Mouse (Mus musculus) thymus, adult 2 months (tissue): ENCODE measurements around the gene Myo1b. TPM values are rescaled to one million over a fixed set of nuclear protein-coding genes. Genes with fewer than 3 reads are reported as not detected.

Experiments used
- DNase-seq: peaks from one replicate; pipeline ENCODE4 v3.0.0; 2021
- H3K27ac ChIP-seq: fragments of 200-500 bp; 2 replicates; pipeline ENCODE4 v1.5.1; 2012; ENCODE audit warnings: low read length, control low read depth; ENCODE audit not compliant: control insufficient read depth, insufficient read depth
- H3K27me3 ChIP-seq: fragments of 200-500 bp; 2 replicates; pipeline ENCODE4 v1.6.1; 2012; ENCODE audit warnings: mild to moderate bottlenecking, low read length, moderate library complexity, mixed read lengths; ENCODE audit not compliant: control insufficient read depth, insufficient read depth
- H3K36me3 ChIP-seq: fragments of 200-500 bp; 2 replicates; pipeline ENCODE4 v1.6.1; 2012; ENCODE audit warnings: mild to moderate bottlenecking, low read length, moderate library complexity; ENCODE audit not compliant: control insufficient read depth, insufficient read depth
- H3K4me1 ChIP-seq: fragments of 200-500 bp; replicated peaks from 2 replicates; pipeline ENCODE4 v1.6.1; 2012; ENCODE audit warnings: low read length; ENCODE audit not compliant: control insufficient read depth, insufficient read depth
- H3K4me3 ChIP-seq: fragments of 200-500 bp; 2 replicates; pipeline ENCODE4 v1.5.1; 2012; ENCODE audit warnings: mild to moderate bottlenecking, low read length, control low read depth, moderate library complexity; ENCODE audit not compliant: control insufficient read depth, insufficient read depth
- CTCF ChIP-seq: fragments of 200-500 bp; IDR thresholded peaks from 2 replicates; pipeline ENCODE4 v1.5.1; 2012; ENCODE audit warnings: mild to moderate bottlenecking, control low read depth, low read length, moderate library complexity, borderline replicate concordance; ENCODE audit not compliant: control insufficient read depth, poor library complexity, insufficient read depth; ENCODE audit errors: extremely low read depth
- POLR2A ChIP-seq: fragments of 200-500 bp; IDR thresholded peaks from 2 replicates; pipeline ENCODE4 v1.6.1; 2012; ENCODE audit warnings: mild to moderate bottlenecking, low read length, control low read depth, moderate library complexity; ENCODE audit not compliant: control insufficient read depth, poor library complexity, insufficient read depth; ENCODE audit errors: extremely low read depth
- whole genome bisulfite sequencing: fragments of 180-500 bp; shearing (Covaris S2); methylation state at CpG from one replicate; pipeline ENCODE4 v1.1.7; 2018; 5-methylcytosine and 5-hydroxymethylcytosine counted together
- polyA plus RNA-seq: library from polyadenylated mRNA; depleted of rRNA; stranded (reverse); fragments of >200 nt; gene quantifications from 2 replicates; pipeline ENCODE4 v1.2.3, GENCODE M21; 2012

The Myo1b gene
- polyA plus RNA-seq, 1 experiment: 3.3 TPM

- no peaks in the 10 kb centered on the region for H3K27me3 ChIP-seq
- H3K36me3 ChIP-seq: no peaks in the 10 kb centered on the region
- no peak overlapping the region for H3K27ac ChIP-seq
- H3K4me1 ChIP-seq: no peaks in the 10 kb centered on the region
- no peak for TF ChIP-seq CTCF
- no peak for DNase-seq
- H3K4me3 ChIP-seq: no peak overlapping the region
- WGBS: 96% methylated on average over 7 of the region's 7 CpGs
Measured at GRCm38 (mm10) chr1:51798011-51798471, 117.8 kb downstream of the Myo1b start.

GRCm38 (mm10) chr1:51795586-51796309, 120.1 kb downstream of the Myo1b start:
- no peak overlapping the region for H3K4me3 ChIP-seq
- no peak for TF ChIP-seq CTCF
- no peak for TF ChIP-seq POLR2A
- H3K27me3 ChIP-seq: no peaks in the 10 kb centered on the region
- DNase-seq: no peak
- H3K27ac ChIP-seq: no peak overlapping the region
- 88% methylated on average over 9 of the region's 9 CpGs for WGBS
- no peaks in the 10 kb centered on the region for H3K36me3 ChIP-seq
- no peaks in the 10 kb centered on the region for H3K4me1 ChIP-seq

- WGBS: 59% methylated on average over 6 of the region's 6 CpGs
- TF ChIP-seq CTCF (no peak), POLR2A (no peak)
- H3K27ac ChIP-seq: no peak overlapping the region
- no peak overlapping the region for H3K4me3 ChIP-seq
- no peaks in the 10 kb centered on the region for H3K36me3 ChIP-seq
- DNase-seq: no peak
- H3K4me1 ChIP-seq: no peaks in the 10 kb centered on the region
- no peaks in the 10 kb centered on the region for H3K27me3 ChIP-seq
Measured at GRCm38 (mm10) chr1:51789269-51789668, 126.6 kb downstream of the Myo1b start.

DNA sequence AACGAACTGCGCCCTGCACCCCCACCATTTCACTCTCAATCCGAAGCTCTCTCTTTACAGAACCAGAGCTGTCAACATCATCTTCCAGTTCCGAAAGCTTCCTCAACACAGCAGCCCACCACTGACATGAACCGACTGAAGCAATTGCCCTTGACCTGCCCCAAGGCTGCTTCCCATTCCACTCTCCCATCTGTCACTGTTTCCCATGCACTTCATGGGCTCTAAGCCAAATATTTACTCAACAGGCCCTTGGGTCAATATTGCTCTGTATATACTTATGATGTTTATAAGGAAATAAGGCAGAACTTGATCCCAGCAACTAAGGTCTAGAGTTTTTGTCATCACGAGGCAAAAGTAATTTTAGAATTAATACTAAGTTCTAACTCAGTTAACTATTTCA, 133.8 kb downstream of the Myo1b start:
- WGBS: 94% methylated on average over 6 of the region's 6 CpGs
- no peak overlapping the region for H3K27ac ChIP-seq
- TF ChIP-seq POLR2A (no peak), CTCF (no peak)
- H3K4me3 ChIP-seq: no peak overlapping the region
- DNase-seq: no peak
- H3K27me3 ChIP-seq: no peaks in the 10 kb centered on the region
- H3K36me3 ChIP-seq: no peaks in the 10 kb centered on the region
- H3K4me1 ChIP-seq: no peaks in the 10 kb centered on the region

- TF ChIP-seq CTCF: no peak
- no peaks in the 10 kb centered on the region for H3K27me3 ChIP-seq
- DNase-seq: no peak
- no peaks in the 10 kb centered on the region for H3K36me3 ChIP-seq
- no peak overlapping the region for H3K27ac ChIP-seq
- no peaks in the 10 kb centered on the region for H3K4me1 ChIP-seq
- no peak overlapping the region for H3K4me3 ChIP-seq
Measured at GRCm38 (mm10) chr1:51780357-51780756, 135.5 kb downstream of the Myo1b start.

- DNase-seq: no peak
Measured at GRCm38 (mm10) chr1:51778241-51778640, 137.6 kb downstream of the Myo1b start.

GRCm38 (mm10) chr1:51770504-51770871, 145.4 kb downstream of the Myo1b start:
- no peak for DNase-seq
- no peak overlapping the region for H3K27ac ChIP-seq
- 93% methylated on average over 5 of the region's 5 CpGs for WGBS
- H3K4me3 ChIP-seq: no peak overlapping the region
- TF ChIP-seq CTCF (no peak), POLR2A (no peak)
- no peaks in the 10 kb centered on the region for H3K27me3 ChIP-seq
- H3K4me1 ChIP-seq: no peaks in the 10 kb centered on the region
- H3K36me3 ChIP-seq: no peaks in the 10 kb centered on the region

More at GRCm38 (mm10) chr1:51778241-51778640, 137.6 kb downstream of the Myo1b start:
- H3K36me3 ChIP-seq: no peaks in the 10 kb centered on the region
- no peaks in the 10 kb centered on the region for H3K4me1 ChIP-seq
- TF ChIP-seq CTCF: no peak
- H3K4me3 ChIP-seq: no peak overlapping the region
- 94% methylated on average over 7 of the region's 7 CpGs for WGBS
- no peaks in the 10 kb centered on the region for H3K27me3 ChIP-seq
- no peak overlapping the region for H3K27ac ChIP-seq
